Mouse (Mus musculus) layer of hippocampus, postnatal 25 days (tissue): ENCODE measurements around the gene Nipsnap2. TPM values are rescaled to one million over a fixed set of nuclear protein-coding genes. Genes with fewer than 3 reads are reported as not detected.
"Not testable (repeated sequence)": the region's sequence is repeated elsewhere in the genome, so short reads cannot be mapped to it uniquely, and the experiment has no call there.

Source experiments
- DNase-seq, 2 experiments: peaks; one replicate each; pipeline ENCODE4 v3.0.0; 2022; ENCODE audit warnings: mixed read lengths in 2 of 2, low spot score in 1 of 2; ENCODE audit errors: extremely low spot score in 1 of 2
- total RNA-seq, 2 experiments: library from RNA; stranded (reverse); gene quantifications; 2 replicates each; pipeline ENCODE4 v1.2.3; 2021

Gene Nipsnap2
- 10 to 100 TPM; 79.5 to 89.7 TPM for total RNA-seq

DNA sequence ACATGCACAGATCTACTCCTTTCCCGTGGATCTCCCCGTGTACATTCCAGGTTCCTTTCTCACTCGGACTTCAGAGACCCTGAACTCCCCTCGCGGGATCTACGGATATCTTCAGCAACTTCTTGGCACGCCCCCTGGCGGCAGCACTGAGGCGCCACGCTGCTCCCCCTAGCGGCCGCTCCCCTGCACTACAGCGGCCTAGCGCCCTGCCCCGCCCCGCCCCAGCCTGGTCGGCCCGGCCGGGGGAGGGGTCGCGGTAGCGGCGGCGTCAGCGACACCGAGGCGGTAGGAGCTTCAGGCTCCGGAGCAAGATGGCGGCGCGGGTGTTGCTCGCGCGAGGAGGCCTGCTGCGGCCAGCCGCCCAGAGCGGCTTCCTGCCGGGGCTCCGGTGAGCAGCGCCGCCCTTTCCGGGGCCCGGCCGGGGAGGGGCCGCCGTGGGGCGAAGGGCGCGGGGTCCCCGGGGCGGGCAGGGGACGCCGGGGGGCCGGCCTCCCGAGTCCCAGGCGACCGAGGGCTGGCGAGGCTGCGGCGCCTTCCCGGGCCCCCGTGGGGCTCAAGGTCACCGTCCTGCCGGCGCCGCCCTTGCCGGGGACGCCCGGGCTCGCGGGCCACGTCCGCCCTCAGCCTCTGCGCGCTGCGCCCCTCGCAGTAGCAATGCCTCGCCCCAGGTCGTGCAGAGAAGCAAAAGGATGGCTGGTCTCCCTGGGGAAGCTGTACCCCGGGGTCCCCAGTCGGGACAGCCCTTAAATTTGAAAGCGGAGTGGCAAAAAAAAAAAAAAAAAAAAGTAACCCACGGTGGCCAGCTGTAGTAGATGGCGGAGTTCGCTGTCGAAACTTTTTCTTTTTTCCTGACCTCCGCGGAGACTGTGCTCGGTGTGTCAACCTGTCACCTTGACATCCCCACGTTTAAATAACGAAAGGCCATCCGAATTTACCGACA, at the start of gene Nipsnap2:
TSS of gene Nipsnap2 (plus strand) at position 230 of the 940 bp plus-strand sequence.
- DNase-seq = peak; percentile 93 to 99

DNA sequence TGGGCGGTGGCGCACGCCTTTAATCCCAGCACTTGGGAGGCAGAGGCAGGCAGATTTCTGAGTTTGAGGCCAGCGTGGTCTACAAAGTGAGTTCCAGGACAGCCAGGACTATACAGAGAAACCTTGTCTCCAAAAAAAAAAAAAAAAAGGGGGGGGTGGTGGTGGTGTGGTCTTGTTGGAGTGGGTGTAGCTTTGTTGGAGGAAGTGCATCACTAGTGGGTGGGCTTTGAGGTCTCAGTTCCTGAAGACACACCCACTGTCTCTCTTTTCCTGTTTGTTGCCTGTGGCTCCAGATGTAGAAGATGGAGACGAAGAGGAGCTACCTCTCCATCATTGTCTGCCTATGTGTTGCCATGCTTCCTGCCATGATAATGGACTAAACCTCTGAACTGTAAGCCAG, 39.7 kb upstream of the Nipsnap2 start:
- DNase-seq = not testable (repeated sequence)

DNA sequence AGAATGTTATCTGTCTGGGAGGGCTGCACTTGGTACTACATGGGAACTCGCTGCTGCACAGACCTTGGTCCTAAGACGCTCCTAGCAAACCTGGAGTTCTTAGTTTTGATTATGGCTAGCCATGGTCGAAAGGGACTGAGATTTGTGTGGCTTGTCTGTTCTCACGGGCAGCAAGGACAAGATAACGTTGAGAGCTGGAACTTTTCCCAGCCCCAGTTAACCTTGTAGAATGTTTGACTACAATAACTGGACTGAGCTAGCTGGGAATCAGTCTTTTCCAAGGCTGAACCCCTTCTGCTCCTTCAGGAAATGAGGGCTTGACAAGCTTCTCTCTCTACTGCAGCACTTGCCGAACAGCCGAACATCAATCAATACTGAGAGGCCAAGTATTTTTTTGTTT, 37.2 kb upstream of the Nipsnap2 start:
- no peak for DNase-seq

DNA sequence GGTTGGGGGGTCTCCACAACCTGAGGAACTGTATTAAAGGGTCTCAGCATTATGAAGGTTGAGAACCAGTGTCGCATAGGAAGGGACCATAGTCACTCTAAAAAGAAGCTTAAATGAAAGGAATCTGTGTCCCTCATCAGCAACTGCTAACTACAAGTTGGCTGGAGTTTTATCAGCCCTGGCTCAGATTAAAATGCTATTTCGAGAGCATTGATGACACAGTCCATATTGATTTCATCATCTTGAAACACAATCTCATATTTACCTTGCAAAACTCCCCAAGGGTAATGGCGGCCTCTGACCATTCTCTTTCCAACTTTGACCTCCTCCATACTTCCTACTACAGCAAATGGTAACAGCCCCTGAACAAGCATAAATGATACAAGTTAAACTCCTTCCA, 34.3 kb upstream of the Nipsnap2 start:
- no peak for DNase-seq

DNA sequence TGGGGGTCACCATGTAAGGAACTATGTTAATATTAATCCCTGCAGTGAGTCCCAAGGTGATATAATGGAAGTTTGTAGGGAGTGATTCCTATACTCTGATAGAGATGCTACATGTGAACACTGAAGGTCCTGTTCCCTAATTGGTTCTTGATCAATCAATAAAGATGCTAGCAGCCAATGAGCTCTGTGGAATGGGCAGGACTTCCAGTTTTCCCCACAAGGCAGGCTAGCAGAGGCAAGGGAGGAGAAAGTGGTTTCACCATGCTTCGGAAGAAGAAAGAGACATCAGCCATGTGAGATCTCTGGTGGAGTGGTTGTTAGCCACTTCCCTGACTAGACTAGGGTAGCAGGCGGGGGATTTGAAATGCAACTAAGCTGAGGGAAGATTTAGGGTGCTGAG, 24.4 kb upstream of the Nipsnap2 start:
- DNase-seq = no peak

DNA sequence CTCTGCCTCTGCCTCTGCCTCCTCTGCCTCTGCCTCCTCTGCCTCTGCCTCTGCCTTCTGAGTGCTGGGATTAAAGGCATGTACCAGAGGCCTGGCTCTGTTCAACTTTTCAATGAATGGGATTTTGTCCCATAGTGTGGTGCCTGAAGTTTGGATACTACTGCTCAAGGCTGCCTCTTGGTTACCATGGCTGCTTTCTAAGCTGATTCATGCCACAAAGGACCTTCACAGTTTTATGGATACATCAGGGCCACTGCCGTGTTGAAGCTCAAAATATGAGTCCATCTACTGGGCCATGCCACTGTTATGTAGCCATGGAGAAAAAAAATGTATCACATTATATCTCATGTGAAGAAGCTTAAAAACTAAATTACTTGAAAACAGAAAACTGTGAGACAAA, 23.2 kb upstream of the Nipsnap2 start:
- no peak for DNase-seq

DNA sequence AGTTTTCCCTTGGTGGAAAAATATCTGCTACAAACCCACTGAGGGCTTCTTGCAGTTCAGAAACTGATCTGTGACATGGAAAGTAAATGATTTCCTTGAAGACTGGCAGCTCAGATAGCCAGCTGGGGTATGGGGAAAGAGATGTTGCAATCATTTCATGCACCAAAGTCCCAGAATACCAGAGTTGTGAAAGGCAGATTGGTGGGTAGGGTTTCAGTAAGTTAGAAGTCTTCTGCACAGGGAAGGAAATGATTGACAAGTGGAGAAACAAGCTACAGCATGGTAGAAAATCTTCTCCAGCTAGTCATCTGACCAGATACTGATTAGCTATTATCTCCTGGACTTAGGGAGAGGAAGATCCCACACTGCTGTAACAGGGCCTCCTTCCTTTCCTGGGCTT, 21.5 kb upstream of the Nipsnap2 start:
- DNase-seq = no peak

DNA sequence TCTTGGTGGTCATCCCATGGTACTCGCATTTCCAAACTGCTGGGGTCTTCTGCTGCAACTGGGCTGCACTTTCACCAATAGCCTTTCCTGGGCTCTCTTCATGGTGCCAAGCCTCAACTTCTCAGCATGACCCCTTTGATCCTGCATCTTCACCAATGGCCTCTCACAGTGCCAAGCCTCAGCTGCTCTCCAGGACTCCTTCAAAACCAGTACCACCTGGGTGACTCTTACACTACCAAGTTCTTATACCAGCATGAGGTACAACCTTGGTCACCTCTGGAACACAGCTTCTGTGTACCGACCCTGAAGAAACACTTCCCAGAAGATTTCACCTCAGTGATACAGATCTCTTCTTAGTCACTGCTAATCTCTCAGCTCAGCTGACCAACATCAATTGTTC, 16.5 kb upstream of the Nipsnap2 start, which contains the start of gene Sept14:
TSS of gene Sept14 (minus strand) at position 101 of the 400 bp plus-strand sequence.
- DNase-seq = no peak

DNA sequence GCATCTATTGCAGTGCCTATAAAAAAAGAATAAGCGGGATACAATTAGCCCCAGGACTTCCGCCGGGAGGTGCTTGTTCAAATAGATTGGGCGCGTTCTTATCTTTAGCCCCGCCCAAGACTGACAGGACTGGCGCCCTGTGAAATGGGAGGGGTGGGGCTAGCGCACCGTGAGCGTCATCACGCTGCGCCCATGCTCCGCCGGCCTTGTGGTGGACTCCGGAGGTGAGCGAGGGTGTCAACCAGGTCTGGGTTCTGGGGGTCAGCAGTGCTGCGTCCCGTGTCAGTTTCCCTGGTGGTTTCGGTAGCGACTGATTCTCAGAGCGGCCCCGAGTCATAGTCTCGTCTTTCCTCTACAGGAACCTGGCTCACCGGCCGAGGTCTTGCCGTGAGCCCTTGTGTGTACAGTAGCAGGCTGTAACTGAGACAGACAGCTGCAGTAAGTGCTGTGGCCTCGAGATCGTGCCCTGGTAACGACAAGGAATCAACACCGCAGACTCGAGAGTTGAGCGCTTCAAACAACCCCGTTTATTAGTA, 9.5 kb upstream of the Nipsnap2 start, which contains the start of gene Mrps17:
TSS of gene Mrps17 (plus strand) at position 172 of the 536 bp plus-strand sequence.
- DNase-seq = peak; percentile 79 to 82

DNA sequence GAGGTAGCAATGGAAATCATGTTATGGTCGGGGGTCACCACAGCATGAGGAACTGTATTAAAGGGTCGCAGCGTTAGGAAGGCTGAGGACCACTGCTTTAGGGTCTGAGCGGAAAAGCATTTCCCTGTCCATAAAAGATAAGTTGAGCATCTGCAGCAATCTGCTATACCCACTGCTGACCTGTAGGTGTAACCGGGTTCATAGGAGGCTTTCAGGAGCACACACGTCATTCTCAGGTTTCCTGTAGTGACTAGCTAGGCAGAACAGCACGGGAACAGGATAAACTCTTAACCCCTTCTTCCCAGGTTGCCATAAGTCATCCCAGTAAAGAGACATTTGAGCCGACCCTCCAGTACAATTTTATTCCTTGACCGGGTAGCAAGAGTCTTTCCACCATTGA, 7.8 kb upstream of the Nipsnap2 start:
- DNase-seq = no peak

DNA sequence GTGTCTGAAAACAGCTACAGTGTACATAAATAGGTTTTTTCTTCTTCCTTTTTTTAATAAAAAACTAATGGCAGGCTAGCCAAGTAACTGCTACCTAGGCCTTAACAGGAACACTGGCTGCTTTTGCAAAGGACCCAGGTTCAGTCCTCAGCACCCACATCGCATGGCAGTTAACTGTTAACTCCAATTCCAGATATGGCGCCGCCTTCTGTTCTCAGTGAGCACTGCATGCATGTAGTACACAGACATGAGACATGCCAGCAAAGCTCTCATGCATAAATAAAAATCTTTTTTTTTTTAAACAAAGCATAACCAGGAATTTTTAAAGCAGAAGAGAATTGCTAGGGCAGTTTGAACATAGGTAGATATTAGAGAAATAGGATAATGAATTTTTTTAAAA, 4.7 kb upstream of the Nipsnap2 start:
- no peak for DNase-seq

DNA sequence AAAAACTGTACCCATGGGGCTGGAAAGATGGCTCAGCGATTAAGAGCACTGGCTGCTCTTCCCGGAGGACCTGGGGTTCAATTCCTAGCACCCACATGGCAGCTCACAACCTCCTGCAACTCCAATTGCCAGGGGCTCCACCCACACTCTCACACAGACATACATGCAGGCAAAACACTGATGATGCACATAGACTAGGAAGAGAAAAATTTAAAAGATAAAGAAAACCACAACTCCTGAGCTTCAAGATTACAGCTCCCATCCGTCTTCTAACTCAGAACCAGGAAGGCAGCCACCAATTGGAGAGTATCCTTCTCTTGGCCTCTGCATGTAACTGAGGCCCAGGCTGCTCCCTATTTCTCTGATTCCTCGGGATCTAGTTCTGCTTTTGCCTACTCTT, 595 bp upstream of the Nipsnap2 start:
- DNase-seq = no peak

DNA sequence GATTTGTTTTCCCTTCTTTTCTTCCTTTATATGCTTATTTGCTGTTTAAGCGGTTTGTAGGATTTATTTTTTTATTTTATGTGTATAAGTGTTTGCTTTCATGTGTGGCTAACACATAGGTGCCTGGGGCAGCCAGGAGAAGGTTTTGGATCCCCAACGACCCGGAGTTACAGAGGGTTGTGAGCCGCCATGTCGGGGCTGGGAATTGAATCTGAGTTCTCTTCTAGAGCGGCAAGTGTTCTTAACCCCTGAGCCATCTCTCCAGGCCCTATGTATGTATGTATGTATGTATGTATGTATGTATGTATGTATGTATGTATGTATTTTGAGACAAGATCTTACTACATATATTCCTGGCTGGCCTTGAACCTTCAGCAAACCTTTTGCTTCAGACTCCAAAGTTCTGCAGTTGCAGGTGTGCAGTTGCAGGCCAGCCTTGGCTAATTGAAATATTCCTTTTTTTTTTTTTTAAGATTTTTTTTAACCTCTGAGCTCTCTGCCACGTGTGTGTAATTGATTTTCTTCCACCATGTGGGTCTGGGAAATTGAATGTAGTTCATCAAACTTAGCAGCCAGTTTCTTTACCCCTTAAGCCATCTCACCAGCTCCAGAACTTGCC, 1.0 kb downstream of the Nipsnap2 start:
- DNase-seq = no peak

DNA sequence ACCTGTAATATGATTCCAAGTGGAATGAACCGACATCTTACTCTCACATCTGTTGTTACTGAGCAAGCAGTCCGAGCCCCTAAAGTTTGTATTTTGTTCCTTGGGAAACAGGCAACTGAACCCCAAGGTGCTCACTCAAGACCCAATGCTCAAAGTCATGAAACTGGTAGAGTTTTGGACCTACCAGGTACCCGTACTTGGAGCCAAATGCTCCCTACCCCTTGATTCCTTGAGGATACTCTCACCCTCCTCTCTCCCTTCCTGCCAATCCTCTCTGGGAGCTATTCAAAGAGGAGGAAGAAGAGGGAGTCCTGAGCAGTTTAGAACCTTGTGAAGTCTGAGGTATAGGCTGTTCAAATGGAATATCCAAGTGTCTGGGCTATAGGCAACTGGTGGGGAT, 1.9 kb downstream of the Nipsnap2 start:
- no peak for DNase-seq

DNA sequence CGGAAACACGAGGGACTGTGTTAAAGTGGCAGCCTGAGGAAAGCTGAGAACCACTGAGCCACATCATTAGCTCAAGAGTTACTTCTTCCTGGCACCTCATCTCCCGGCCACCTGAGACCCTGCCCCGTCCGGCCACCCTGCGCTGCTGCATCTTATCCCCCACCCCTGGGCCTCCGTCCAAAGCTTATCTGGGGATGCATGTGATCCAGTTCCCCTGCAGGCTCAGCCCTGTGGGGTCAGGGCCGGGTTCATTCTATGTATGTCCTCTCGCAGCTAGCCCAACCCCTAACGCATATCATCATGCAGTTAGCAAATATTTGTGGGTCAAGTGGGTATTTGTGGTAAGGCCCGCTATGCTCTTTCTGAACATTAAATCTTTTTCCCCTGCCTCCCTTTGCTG, 4.4 kb downstream of the Nipsnap2 start:
- no peak for DNase-seq

DNA sequence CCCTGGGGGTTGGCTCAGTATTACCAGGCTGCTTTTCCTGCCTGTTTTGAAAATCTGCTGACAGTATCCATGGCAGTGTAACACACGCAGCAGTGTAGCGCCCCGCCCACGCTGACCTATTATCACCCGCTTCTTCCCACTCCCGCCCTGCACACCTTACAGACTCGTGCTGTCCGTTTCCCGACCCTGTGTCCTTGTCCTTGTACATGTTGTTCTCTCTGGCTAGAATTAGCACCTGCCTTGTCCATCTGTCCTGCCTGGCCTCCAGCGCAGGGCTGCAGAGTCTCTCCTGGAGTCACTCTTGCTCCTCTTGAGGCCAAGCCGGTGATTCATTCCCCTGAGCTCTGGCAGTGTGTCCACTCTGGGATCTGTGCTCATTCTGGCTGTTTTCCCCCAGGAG, 5.5 kb downstream of the Nipsnap2 start:
- DNase-seq = no peak

DNA sequence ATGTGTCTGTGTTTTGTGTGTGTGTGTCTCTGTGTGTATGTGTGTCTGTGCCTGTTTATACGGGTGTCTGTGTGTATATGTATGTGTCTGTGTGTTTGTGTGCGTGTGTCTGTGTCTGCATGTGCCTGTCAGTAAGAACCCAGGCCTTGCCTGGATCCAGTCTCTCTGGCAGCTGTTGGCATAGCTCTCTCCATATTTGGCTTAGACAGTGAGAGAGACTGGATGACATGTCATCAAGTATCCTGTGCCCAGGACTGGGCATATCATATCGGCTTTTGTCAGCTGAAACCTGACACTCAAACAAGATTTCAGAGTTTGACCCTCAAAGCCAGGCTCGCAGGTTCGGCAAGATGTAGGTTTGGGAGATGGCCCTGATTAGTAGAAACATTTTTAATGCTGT, 6.2 kb downstream of the Nipsnap2 start:
- DNase-seq = no peak

DNA sequence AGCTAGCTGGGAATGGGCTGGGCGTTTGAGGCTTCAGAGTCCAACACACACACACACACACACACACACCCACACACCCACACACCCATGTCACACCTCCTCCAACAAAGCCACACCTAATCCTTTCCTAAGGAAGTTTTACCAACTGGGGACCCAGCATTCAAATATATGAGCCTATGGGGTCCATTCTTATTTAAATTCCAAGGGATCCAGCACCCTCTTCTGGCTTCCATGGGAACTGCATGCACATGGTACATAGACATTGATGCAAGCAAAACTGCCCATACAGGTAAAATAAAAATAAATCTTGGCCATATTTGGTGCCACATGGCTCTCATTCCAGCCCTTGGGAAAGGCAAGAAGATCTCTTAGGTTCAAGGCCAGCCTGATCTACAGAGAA, 16.1 kb downstream of the Nipsnap2 start:
- DNase-seq = peak in 1 of 2 experiments; percentile 43

DNA sequence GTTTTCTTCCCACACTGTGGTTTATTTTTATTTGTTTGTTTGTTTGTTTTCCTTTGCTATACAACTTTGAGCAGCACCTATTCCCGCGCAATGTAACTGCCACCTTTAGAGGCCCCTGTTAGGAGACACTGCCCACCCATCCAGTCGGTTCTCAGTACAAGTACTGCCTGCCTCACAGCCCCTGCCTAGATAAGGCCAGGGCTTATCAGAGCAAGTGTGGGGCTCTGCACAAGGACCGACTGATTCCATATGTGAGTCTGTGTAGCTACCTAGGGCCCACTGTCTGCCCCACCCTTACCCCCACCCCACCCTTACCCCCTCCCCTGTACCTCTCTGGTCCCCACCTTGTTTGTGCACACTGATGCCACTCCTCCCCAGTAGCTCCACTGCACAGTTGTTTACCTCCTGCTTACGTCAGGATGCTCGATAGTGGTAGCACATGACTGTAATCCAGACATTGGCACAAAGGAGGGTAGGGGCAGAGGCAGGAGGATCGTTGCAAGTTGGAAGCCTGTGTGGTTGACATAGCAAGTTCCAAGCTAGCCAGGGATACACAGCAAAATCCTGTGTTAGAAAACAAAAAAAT, 18.1 kb downstream of the Nipsnap2 start:
- no peak for DNase-seq

DNA sequence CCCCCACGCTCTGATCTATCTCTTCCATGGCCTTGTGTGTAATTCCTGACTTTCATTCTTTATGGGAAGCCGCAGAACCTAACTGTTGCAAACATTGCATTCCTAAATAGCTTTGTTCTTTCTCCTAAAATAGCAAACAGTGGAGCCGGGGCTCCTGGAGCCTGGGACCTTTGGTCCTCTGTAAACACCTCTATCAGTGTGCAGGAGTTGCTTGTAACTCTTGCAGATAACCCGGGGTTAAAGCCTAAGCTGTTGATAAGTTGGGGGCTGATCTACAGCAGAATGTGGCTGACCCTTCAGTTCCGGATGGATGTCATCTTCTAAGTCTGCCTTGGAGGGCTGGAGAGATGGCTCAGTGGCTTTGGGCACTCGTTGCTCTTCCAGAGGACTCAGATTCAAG, 19.2 kb downstream of the Nipsnap2 start:
- DNase-seq = no peak

DNA sequence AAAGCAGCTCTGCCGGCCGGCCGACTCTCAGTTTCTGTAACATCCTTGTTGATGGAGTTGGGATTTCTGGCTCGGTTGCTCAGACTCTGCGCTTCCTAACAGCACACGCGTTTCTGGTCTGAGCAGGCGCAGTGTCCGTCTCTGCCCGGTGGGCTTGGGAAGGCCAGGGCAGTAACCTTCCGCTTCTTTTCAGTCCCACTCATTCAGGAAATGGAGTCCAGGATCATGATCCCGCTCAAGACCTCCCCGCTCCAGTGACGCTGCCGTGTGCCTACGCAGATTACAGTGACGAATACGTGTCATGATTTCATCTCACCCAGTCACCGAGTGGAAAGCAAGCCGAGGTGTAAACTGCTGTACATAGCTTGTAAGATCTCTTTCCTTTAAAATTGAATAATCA, 32.0 kb downstream of the Nipsnap2 start:
- no peak for DNase-seq
